Mouse (Mus musculus): ENCODE measurements around the gene Nsd1. TPM values are rescaled to one million over a fixed set of nuclear protein-coding genes. Genes with fewer than 3 reads are reported as not detected.

The Nsd1 gene
- total RNA-seq (2023): 173 TPM

DNA sequence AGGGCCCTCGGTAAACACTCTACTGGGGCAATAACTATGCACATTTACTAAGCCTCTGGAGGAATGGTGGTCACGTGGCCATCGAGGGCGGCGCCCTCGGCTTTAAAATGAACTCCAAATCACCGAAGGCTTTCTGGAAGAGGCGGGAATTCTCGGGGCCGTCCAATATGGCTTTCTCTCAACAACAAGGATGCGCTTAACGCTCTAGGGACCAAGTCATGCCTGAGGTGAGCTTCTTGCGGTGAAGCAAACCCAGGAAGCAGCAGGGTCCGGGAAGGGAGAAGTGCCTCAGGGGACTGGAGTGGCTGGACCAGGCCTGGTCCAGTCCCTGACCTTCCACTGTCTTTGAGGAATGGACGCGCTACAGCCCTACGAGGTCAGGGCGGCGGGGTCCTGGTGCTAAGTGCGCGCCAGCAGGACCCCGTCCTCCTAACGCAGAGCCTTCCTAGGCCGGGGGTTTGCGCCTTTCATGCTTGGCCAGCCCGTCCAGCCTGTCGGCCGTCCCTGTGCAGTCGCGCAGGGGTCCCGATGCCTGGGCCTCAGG, at the start of gene Nsd1:
Nsd1 (plus strand) TSS at position 134 of the 544 bp plus-strand sequence.

DNA sequence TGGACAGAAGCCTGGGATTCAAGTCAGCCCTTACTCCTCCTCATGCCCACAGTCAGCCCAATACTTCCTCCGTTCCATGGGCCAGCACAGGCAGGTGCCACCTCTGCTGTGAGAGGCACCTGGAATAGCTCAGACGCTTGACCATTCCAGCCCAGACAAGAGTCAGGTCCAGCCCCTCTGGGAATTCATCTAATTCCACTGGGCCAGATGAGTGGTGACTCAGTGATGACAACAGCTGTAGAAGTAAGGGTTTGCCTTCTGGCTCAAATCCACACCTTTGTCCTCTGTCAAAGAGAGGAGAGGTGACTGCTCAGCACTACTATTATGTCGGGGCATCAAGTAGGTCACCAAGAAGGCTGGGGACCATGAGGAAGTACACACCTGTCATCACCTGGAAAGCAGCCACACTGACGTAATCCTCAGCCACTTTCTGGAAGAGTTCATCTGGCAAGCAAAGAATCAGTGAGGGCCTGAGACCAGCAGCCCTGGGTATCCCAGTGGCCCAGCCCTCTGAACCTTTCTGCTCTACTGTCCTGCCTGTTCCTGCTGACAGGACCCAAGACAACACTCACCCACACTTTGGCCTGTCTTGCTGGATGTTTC, 110.5 kb downstream of the Nsd1 start, which contains the start of gene Prelid1:
Prelid1 (plus strand) TSS at position 570 of the 603 bp plus-strand sequence.

DNA sequence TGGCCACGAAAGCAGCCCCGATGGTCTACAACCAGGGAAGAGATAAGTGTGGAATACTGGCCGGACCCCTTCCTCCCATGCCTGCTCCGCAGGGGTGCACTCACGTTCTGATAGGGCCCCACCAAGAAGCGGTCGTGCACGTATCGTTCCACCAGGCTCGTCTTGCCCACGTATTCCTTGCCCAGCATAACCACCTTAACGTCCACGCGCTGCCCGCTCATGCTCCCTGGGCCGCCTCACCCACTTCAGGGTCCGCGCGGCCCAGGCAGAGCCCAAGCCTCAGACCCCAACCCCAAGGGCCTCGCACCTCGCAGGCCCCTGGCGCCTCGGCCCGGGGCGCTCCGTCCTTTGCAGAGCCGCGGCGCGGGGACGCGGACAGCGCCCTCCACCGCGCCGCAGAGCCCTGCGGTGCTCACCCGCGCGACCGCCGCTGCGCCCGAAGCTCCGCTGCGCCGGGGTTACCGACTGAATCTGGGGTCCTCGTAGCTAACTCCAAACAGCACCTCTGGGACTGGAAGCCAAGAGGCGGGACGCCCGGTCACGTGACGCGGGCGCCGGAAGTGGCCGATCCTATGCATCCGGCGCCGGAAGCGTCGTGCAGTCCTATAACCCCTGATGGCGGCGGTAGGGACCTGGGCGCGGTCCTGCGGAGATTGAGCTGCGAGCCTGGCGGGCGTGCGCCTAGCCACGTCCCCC, 112.0 kb downstream of the Nsd1 start, which contains the start of gene Rab24:
Rab24 (minus strand) TSS at position 513 of the 696 bp plus-strand sequence.

DNA sequence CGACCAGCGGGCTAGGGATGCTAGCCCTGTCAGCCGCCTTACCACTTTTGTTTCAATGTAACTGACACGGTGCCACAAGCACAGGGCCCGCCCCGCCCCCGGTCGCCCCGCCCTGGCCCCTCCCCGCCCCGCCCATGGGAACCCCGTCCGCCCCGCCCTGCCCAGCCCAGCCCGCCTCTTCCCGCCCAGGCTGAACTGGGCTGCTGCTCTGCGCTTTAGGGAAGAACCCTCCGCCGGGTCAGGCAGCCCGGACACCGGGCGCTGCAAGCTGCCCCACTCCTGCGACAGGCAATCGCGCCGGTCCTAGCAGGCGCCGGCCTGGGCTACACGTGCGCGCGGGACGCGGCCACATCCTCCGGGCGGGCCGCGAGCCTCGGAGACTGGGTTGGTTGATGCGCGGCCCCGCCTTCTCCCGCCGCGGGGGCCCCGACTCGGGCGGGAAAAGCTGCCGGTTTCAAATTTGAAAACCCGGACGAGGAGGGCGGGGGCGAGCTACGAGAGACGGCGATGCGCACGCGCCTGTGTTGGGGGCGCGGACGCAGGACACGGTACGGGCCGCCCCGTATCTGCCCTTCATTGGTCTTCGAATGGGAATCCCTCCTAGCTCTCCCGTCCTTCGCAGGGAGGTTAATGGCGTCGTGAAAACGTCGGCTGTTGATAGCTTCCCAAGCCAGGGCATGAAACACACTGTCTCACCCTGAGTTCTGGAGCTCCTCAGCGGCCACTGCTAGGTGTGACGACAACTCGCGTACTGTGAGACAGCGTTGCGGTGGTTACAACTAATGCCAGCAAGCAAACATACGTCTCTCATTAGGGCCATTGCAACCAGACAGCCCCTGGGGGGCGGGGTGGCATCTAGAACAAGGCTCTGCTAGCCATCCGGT, 120.3 kb downstream of the Nsd1 start, which contains the start of gene Mxd3:
Mxd3 (minus strand) TSS at position 141 of the 884 bp plus-strand sequence.

DNA sequence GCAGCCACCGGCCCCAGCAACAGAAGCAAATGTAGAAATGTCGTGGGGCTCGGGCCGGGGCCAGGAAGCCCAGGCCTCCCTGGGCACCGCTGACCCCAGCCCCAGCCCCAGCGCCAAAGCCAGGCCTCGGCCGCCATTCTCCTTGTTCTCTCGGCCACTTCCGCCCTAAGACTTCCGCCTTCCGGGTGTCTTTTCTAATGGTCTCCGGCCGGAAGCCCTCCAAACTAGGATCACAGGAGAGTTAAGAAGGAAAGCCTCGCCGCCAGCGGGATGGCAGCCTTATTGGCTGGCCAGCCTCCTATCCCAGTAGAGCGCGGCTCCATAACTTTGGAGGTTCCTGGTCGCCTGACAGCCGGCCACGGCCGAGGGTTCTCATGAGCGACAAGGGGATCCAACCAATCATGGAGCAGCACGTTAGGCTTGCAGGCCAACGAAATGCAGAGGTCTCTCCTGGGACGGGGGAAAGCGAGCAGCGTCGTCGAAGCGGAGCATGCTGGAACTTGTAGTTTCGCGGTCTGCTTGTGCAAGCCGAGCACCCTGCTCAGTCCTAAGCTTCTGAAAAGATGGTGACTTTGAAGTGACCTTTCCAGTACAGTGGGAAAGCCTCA, 153.0 kb downstream of the Nsd1 start, which contains the start of gene Lman2:
Lman2 (minus strand) TSS at position 331 of the 608 bp plus-strand sequence.

Other genes starting within 250 kb of the Nsd1 start
- gene Hk3, start 188.4 kb upstream of the Nsd1 start, total RNA-seq (2023): 2.6 TPM
- 59.7 TPM for gene Uimc1, start 109.5 kb upstream of the Nsd1 start, total RNA-seq (2023)
- 33.9 TPM for gene Zfp346, start 104.5 kb upstream of the Nsd1 start, total RNA-seq (2023)
- not detected for gene Gm17617, start 76.2 kb upstream of the Nsd1 start, total RNA-seq (2023)
- not detected for gene Fgfr4, start 57.1 kb upstream of the Nsd1 start, total RNA-seq (2023)
- 131 TPM for gene Prelid1, start 110.7 kb downstream of the Nsd1 start, total RNA-seq (2023)
- gene Rab24, start 112.2 kb downstream of the Nsd1 start, total RNA-seq (2023): 51.4 TPM
- gene Mxd3, start 120.0 kb downstream of the Nsd1 start, total RNA-seq (2023): 0.40 TPM
- 105 TPM for gene Lman2, start 153.0 kb downstream of the Nsd1 start, total RNA-seq (2023)
- 73.8 TPM for gene Rgs14, start 159.9 kb downstream of the Nsd1 start, total RNA-seq (2023)
- not detected for gene Slc34a1, start 188.4 kb downstream of the Nsd1 start, total RNA-seq (2023)
- not detected for gene Pfn3, start 205.4 kb downstream of the Nsd1 start, total RNA-seq (2023)
- gene F12, start 217.0 kb downstream of the Nsd1 start, total RNA-seq (2023): 1.9 TPM
- 432 TPM for gene Grk6, start 235.3 kb downstream of the Nsd1 start, total RNA-seq (2023)

Measured in CD8-positive naive resting alpha-beta T cell, adult 57 days (primary cell).